Mouse (Mus musculus) cortical plate, adult 2 months (tissue): ENCODE data around the gene Krt81.

Source experiments
- CTCF ChIP-seq: fragments of 200-500 bp; IDR thresholded peaks from 2 replicates; pipeline ENCODE4 v1.5.1; 2011; ENCODE audit warnings: mild to moderate bottlenecking, control low read depth, low read length; ENCODE audit not compliant: insufficient read depth; ENCODE audit errors: extremely low read depth
- POLR2A ChIP-seq: fragments of 200-500 bp; IDR thresholded peaks from 2 replicates; pipeline ENCODE4 v1.6.1; 2011; ENCODE audit warnings: mild to moderate bottlenecking, low read length, control low read depth; ENCODE audit not compliant: insufficient read depth; ENCODE audit errors: extremely low read depth

- TF ChIP-seq POLR2A, result no peak
- no peak for TF ChIP-seq CTCF
These were observed 7.7 kb downstream of the Krt81 start for GRCm38 (mm10) chr15:101455891-101456290.
